Mouse (Mus musculus) heart, postnatal 36 days (tissue): ENCODE results near the gene Ralgapa1. TPM values are rescaled to one million over a fixed set of nuclear protein-coding genes. Genes with fewer than 3 reads are reported as not detected.
A peak's percentile ranks its signal among the peaks of the same experiment; 100 is the strongest.
"Not testable (repeated sequence)": the region's sequence is repeated elsewhere in the genome, so short reads cannot be mapped to it uniquely, and the experiment has no call there.

Experiments
- DNase-seq, 2 experiments: peaks; one replicate each; pipeline ENCODE4 v3.0.0; 2021 to 2022
- intact Hi-C: fragments of 180-260 bp; cut with DNase I; formaldehyde crosslinking; loops from one replicate; pipeline ENCODE4 v1.15.1; 2025
- total RNA-seq, 2 experiments: library from RNA; stranded (reverse); gene quantifications; 2 replicates each; pipeline ENCODE4 v1.2.3; 2021

The Ralgapa1 gene
- total RNA-seq, 2 experiments from 2014 or later = 57.2 to 61.3 TPM

- DNase-seq = no peak
- intact Hi-C loops = no loop called here
Observed at GRCm38 (mm10) chr12:55600503-55600994, 220.4 kb downstream of the Ralgapa1 start.

GRCm38 (mm10) chr12:55599639-55600502 is 221.1 kb downstream of the Ralgapa1 start:
- intact Hi-C loops = no loop called here

GRCm38 (mm10) chr12:55598887-55599561 is 221.9 kb downstream of the Ralgapa1 start, which contains the start of gene Insm2:
Insm2 (plus strand) TSS chr12:55599427.
- intact Hi-C loops = no loop called here
- no peak for DNase-seq

More at GRCm38 (mm10) chr12:55599639-55600502, 221.1 kb downstream of the Ralgapa1 start:
- peak; percentile 58 to 71 for DNase-seq

DNA sequence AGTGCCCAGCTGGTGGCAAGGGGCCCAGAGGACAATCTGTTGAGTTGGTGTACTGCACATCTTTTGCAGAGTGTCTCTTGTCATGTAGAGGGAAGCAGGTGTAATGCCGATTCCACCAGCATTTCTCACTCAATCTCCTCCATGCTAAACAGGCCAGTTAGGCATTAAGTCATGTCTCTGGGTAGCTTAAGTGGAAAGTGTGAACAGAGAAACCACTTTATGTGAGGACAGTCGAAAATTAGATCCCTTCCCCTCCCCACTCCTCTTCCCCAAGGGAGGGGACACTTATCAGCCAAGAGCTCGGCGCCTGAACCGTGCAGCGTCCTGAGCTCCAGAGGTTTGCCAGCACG is 222.5 kb downstream of the Ralgapa1 start:
- DNase-seq = no peak
- intact Hi-C loops = no loop called here

GRCm38 (mm10) chr12:55586936-55587335 is 234.0 kb downstream of the Ralgapa1 start:
- DNase-seq, intact Hi-C loops: not testable (repeated sequence)

DNA sequence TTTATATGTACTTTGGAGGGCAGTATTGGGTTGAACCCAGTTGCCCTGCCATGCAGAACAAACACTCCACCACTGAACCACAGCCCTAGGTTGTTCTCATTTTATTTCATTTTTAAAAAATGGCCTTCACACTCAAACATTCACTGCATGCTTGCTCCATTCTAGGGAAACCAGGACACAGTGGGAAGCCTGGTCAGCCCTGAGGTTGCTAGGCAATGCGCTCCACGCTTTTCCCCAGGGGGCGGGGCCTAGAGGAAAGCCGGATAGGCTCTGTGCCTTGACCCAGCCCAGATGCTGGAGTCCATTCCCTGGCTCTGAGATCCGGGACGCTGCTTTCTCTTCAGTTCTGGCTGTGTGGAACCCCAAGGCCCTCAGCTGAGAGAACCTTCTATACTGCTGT is 247.2 kb downstream of the Ralgapa1 start:
- DNase-seq = no peak
- intact Hi-C loops = no loop called here

DNA sequence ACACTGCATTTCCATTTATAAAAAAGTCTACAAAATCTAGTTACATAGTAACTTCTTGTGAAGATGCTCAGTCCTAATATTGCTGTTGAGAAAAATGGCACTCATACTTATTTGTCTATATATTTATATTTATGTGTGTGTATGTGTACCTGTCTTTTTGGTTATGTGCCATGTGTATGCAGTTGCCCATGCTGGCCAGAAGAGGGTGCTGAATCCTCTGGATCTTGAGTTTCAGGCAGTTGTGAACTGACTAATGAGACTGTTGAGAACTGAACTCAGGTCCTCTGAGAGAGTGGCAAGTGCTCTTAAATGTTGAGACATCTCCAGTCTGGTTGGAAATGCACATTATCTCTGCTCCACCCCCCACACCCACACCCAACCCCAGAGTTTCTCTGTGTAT is 247.9 kb downstream of the Ralgapa1 start:
- intact Hi-C loops = no loop called here

DNA sequence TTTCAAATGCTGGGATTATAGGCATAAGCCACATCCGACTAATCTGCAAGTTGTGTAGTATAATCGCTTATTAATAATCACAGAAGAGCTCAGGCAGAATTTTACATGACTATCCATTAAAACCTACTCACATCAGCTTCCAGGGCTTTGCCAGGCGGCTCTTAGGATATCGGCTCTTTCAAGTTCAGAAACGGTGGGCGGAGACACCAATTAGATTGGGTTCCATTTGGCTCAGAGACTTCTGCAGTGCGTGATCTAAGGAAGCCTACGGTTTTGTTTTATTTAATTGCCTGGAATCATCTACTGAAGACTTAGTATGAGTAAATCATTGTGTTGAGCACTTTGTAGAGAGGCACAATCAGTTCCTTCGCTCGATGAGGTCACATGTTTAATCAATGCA is 249.3 kb downstream of the Ralgapa1 start:
- DNase-seq = no peak
- intact Hi-C loops = no loop called here

More for the DNA sequence above, 247.9 kb downstream of the Ralgapa1 start:
- DNase-seq = no peak

GRCm38 (mm10) chr12:55571181-55571580 is 249.8 kb downstream of the Ralgapa1 start:
- intact Hi-C loops = no loop called here
- DNase-seq = no peak

DNA sequence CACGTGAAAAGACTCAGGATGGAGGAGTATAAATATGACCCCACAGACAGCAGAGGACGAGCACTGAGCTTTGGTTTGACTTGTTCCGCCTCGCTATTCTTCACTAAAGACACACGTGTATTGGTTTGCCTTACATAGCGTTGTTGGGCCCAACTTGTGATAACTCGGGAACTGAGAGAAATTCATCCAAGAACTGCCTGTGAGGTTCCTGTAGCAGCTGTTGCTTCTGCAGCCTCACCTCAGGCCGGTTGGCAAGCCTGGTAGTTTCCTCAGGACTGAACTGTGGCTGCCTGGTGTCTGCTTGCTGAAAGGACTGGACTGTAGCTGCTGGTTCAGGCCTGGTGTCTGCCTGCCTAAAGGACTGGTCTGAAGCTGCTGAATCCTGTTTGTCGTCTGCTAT is 250.3 kb downstream of the Ralgapa1 start:
- intact Hi-C loops = no loop called here
- DNase-seq = no peak

DNA sequence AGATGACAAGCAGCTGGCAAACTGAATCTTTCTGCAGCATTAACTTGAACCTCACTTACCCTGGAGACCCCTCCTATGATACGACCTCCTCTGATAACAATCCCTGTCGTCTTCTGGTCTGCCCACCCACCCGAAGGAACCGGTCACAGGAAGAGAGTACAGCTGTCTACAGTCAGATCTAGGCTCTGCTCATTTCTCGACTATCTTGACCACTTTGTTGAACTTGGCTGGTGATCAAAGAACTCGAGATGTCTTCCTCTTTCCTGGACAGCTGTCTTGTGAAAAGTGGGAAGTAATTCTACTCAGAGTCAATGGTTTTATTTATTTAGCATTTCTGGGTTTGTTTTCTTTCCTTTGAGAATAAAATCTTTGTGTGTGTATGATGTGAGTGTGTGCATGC is 251.3 kb downstream of the Ralgapa1 start:
- no peak for DNase-seq
- intact Hi-C loops = no loop called here

GRCm38 (mm10) chr12:55568466-55568865 is 252.5 kb downstream of the Ralgapa1 start:
- DNase-seq = no peak
- intact Hi-C loops = no loop called here

- intact Hi-C loops = no loop called here
- DNase-seq = no peak
Observed at GRCm38 (mm10) chr12:55566837-55567236, 254.1 kb downstream of the Ralgapa1 start.

DNA sequence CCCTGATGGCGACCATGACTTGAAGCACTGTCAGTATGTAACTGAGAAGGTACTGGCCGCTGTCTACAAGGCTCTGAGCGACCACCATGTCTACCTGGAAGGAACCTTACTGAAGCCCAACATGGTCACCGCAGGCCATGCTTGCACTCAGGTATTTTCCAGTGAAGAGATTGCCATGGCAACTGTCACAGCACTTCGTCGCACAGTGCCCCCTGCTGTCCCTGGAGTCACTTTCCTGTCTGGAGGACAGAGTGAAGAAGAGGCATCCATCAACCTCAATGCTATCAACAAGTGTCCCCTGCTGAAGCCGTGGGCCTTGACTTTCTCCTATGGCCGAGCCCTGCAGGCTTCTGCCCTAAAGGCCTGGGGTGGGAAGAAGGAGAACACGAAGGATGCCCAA is 255.1 kb downstream of the Ralgapa1 start:
- intact Hi-C loops = no loop called here
- DNase-seq = no peak

DNA sequence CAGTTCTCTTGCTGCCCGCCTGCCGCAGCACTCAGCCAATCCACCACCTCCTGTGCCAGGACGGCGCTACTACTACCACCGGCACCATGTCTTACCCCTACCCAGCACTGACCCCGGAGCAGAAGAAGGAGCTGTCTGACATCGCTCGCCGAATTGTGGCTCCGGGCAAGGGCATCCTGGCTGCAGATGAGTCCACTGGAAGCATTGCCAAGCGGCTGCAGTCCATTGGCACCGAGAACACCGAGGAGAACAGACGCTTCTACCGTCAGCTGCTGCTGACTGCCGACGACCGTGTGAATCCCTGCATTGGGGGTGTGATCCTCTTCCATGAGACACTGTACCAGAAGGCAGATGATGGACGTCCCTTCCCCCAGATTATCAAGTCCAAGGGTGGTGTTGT is 255.8 kb downstream of the Ralgapa1 start, which contains the start of gene Aldoart2:
Aldoart2 (plus strand) TSS at position 34 of the 400 bp plus-strand sequence.
- intact Hi-C loops = no loop called here
- no peak for DNase-seq

GRCm38 (mm10) chr12:55564187-55564963 is 256.6 kb downstream of the Ralgapa1 start:
- DNase-seq = no peak
- intact Hi-C loops = no loop called here

DNA sequence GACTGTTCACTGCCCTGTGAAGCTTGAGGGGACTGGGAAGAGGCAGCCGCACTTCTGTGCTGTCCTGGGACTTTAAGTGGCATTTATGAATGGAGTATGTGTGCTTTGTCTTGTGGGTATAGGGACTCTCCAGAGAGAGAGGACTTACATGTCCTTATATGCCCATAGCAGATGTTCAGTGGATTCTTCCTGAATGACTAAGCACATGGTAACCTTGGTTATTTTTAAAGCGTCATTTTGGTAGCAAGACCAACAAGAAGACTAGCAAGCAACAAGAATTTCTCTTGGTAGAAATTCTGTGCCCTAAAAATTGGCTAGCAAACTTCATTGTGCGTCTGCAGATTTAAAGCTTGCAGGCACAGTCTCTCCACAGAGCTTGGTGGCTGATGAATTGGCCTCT is 257.2 kb downstream of the Ralgapa1 start:
- no peak for DNase-seq
- intact Hi-C loops = no loop called here

DNA sequence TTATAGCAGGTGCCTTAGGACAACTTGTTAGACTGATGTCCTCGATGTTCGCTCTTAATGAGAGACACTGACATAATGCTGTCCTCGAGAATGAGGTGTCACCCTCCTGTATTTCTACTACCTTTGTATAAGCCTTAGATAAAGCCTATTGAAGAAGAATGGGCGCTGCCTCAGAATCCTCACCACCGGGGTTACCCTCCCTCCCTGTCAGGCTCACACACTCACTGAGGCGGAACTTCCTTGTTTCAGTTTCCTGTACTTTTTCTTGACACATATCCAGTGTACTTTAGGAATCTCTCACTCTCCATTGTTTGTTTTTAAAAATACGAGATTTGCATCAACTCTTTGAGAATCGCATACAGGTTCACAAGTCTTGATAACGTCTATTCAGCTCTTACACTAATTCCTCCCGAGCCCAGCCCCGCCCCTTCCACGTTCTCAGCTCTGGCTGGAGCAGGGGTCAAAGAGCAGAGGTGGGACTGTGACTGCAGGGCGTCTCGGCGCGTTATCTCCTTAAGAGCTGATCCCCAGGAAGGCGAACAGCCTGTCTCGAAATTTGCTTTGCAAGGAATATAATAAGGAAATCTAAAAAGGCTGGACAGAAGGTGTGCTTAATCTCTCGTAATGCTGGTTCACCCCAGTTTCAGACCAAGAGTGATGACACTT is 260.8 kb downstream of the Ralgapa1 start:
- intact Hi-C loops = no loop called here
- peak; percentile 6 to 12 for DNase-seq

GRCm38 (mm10) chr12:55559184-55559855 is 261.6 kb downstream of the Ralgapa1 start:
- intact Hi-C loops = no loop called here

DNA sequence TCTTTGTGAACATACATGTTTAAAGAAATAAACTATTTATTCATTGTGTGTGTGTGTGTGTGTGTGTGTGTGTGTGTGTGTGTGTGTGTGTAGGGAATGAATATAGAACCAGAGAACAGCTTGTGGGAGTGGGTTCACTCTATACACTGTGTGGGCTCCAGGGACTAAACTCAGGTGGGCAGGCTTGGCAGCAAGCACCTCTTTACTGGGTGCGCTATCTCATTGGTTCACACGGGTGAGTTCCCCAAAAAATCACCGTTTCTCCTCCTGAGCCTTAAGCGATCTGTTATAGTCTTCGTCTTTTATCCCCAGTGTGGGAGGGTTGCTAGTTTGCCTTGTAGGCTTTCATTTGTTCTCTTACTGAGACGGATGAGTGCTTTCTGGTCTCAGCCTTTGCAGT is 263.1 kb downstream of the Ralgapa1 start:
- intact Hi-C loops = no loop called here
- no peak for DNase-seq

More at GRCm38 (mm10) chr12:55559184-55559855, 261.6 kb downstream of the Ralgapa1 start:
- DNase-seq = no peak
